Mouse (Mus musculus) midbrain, embryonic 15.5 days (tissue): ENCODE measurements at regions not wholly inside any gene's neighbourhood (a gene's known extent, or its start where the extent isn't known, plus 50 kb on each side); places are given as distances from the start of the nearest gene placed in this dataset.

ENCODE experiments used
- ATAC-seq: fragments of 200-750 bp; cut with Nextera tagmentation; replicated peaks from 2 replicates; pipeline ENCODE4 v1.8.0; 2017; ENCODE audit warnings: moderate TSS enrichment
- H3K27ac ChIP-seq: fragments of 300-500 bp; sonication (generic); 2 replicates; pipeline ENCODE4 v1.5.1; 2015; ENCODE audit warnings: mild to moderate bottlenecking, inconsistent platforms
- H3K27me3 ChIP-seq: fragments of 300-500 bp; sonication (generic); replicated peaks from 2 replicates; pipeline ENCODE4 v1.6.1; 2015; ENCODE audit warnings: inconsistent platforms
- H3K36me3 ChIP-seq: fragments of 300-500 bp; sonication (generic); replicated peaks from 2 replicates; pipeline ENCODE4 v1.6.1; 2015; ENCODE audit warnings: inconsistent platforms
- H3K4me1 ChIP-seq: fragments of 300-500 bp; sonication (generic); 2 replicates; pipeline ENCODE4 v1.6.1; 2015; ENCODE audit warnings: inconsistent platforms
- H3K4me2 ChIP-seq: fragments of 300-500 bp; sonication (generic); 2 replicates; pipeline ENCODE4 v1.6.1; 2015; ENCODE audit warnings: inconsistent platforms, mild to moderate bottlenecking, moderate library complexity
- H3K4me3 ChIP-seq: fragments of 300-500 bp; sonication (generic); 2 replicates; pipeline ENCODE4 v1.5.1; 2015; ENCODE audit warnings: mild to moderate bottlenecking, inconsistent platforms
- H3K9ac ChIP-seq: fragments of 300-500 bp; sonication (generic); 2 replicates; pipeline ENCODE4 v1.6.1; 2015; ENCODE audit warnings: mild to moderate bottlenecking, inconsistent platforms
- H3K9me3 ChIP-seq: fragments of 300-500 bp; sonication (generic); 2 replicates; pipeline ENCODE4 v1.6.1; 2016; ENCODE audit warnings: inconsistent platforms
- WGBS: fragments of 180-500 bp; shearing (Covaris S2); methylation state at CpG from one replicate; pipeline ENCODE4 v1.1.7; 2015; ENCODE audit warnings: mixed read lengths; 5-methylcytosine and 5-hydroxymethylcytosine counted together

DNA sequence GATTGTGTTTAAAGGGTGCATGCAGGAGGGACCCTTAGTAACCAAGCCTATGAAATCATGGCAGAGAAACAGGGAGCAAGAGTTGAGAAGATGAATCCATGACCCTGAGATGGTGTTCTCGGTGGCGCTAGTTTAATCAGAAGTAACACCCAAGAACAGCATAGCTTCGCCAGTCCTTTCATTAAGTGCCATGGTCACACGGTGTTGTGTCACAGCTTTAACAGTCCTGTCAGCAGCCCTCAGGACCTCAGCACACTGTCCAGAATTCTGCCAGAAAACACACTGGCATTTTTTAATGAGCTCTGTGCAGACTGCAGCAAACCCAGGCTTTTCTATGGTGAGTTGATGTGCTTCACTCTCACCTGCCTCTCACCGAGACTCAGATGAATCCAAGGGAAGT is 320.6 kb upstream of the 2610301B20Rik start:
- Histone ChIP-seq H3K27ac (no peak overlapping the region), H3K4me1 (no peaks in the 10 kb centered on the region), H3K9ac (no peak overlapping the region), H3K4me3 (no peak overlapping the region), H3K9me3 (no peaks in the 10 kb centered on the region), H3K27me3 (no peaks in the 10 kb centered on the region), H3K4me2 (no peak overlapping the region), H3K36me3 (no peaks in the 10 kb centered on the region)
- no peak for ATAC-seq
- WGBS: 92% methylated on average over 5 of the region's 5 CpGs

GRCm38 (mm10) chr4:10560078-10560477 is 314.2 kb upstream of the 2610301B20Rik start:
- Histone ChIP-seq H3K27ac (no peak overlapping the region), H3K4me3 (no peak overlapping the region), H3K27me3 (no peaks in the 10 kb centered on the region), H3K36me3 (no peaks in the 10 kb centered on the region), H3K9ac (no peak overlapping the region), H3K4me2 (no peak overlapping the region), H3K4me1 (no peaks in the 10 kb centered on the region), H3K9me3 (no peaks in the 10 kb centered on the region)
- WGBS: 87% methylated on average over 3 of the region's 3 CpGs
- no peak for ATAC-seq

DNA sequence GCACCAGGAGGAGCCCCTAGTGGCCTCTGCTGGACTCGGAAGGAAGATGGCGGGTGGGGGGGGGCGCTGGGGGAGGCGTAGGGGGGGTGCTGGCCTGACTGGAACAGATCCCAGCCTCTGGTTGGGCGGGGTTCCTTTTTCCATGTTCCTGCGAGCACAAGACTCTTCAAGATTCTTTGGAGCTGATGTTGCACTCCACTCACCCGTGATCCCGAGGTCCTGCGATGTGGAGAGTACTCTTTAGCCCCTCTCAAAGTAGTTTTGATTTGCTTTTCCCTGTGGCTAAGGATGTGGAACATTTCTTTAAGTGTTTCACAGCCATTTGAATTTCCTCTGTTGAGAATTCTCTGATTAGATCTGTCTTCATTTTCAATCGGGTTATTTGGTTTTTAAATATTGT is 269.8 kb upstream of the 2610301B20Rik start:
- Histone ChIP-seq H3K4me1 (no peaks in the 10 kb centered on the region), H3K4me3 (no peak overlapping the region), H3K9ac (no peak overlapping the region), H3K27ac (no peak overlapping the region), H3K4me2 (no peak overlapping the region), H3K27me3 (no peaks in the 10 kb centered on the region), H3K9me3 (no peaks in the 10 kb centered on the region), H3K36me3 (no peaks in the 10 kb centered on the region)
- 84% methylated on average over 10 of the region's 10 CpGs for WGBS
- ATAC-seq: no peak

DNA sequence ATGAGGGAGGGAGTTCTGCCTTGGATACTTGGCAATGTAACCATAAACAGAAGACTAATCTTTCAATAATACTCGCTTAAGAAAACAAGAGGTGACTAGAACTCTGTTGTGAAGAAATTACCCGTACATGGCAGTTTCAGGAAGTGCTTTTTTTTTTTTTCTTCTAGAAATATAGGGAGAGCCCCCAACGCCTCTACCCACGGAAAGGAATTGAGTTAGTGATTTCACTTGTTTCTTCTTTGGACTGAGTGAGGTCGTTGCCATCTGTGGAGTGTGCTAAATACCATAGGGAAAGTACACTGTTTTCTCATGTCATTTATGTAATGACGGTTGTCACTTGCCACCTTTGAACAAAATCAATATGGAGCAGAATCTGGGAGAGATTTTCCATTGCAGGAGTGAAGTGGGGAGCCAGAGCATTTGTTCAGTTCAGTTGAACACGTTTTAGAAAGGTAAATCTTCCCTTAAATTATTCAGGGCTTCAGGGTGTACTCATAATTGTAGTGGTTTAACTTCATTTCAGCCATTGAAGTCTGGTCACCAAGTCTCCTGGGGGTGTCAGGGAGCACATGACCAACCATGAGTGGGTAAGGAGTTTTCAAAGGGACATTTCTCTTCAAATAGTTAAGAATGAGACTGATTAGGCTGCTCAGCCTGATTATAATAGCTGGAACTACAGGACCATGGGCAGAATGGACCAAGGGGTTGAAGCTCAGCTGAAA is 266.3 kb upstream of the 2610301B20Rik start:
- H3K27me3 ChIP-seq: no peaks in the 10 kb centered on the region
- no peaks in the 10 kb centered on the region for H3K4me1 ChIP-seq
- no peaks in the 10 kb centered on the region for H3K36me3 ChIP-seq
- ATAC-seq: no peak
- no peak overlapping the region for H3K4me2 ChIP-seq
- H3K9me3 ChIP-seq: no peaks in the 10 kb centered on the region
- H3K9ac ChIP-seq: no peak overlapping the region
- 83% methylated on average over 7 of the region's 7 CpGs for WGBS
- H3K27ac ChIP-seq: no peak overlapping the region
- H3K4me3 ChIP-seq: no peak overlapping the region

GRCm38 (mm10) chr4:10610784-10611183 is 263.5 kb upstream of the 2610301B20Rik start:
- Histone ChIP-seq H3K4me3 (no peak overlapping the region), H3K36me3 (no peaks in the 10 kb centered on the region), H3K4me1 (no peaks in the 10 kb centered on the region), H3K9ac (no peak overlapping the region), H3K4me2 (no peak overlapping the region), H3K27me3 (no peaks in the 10 kb centered on the region), H3K27ac (no peak overlapping the region), H3K9me3 (0 out of 2 replicates have a peak, but pooled peaks cover 2% of the 10 kb centered on the region)
- ATAC-seq: no peak
- WGBS: 73% methylated on average over 1 of the region's 1 CpGs
